16 mouse cellular contexts compared by ENCODE assay signal in genomic region chr9:58584323-58584722, GRCm38 (mm10). TPM values are rescaled to one million over a fixed set of nuclear protein-coding genes. Genes with fewer than 3 reads are reported as not detected.
DNase-seq lines count a peak whose midpoint lies in the region; ATAC-seq and TF ChIP-seq lines count a peak whose summit lies in the region.
"Had no signal": no experiment of that assay in that cellular context is flagged by ENCODE, and none has a peak within 500 bp of the region (broad histone marks: within the 10 kb centered on the region; RNA-seq: fewer than 3 reads in every experiment).

No protein-coding gene starts in this region.

- no peaks in the 10 kb centered on the region for H3K9me3 ChIP-seq in forebrain, postnatal 0 days (ENCODE audit: low read length)
- no peaks in the 10 kb centered on the region for H3K9me3 ChIP-seq in forebrain, embryonic 12.5 days
- H3K9me3 ChIP-seq in liver, embryonic 11.5 days (ENCODE audit: control insufficient read depth, low read length): no peaks in the 10 kb centered on the region
- no peaks in the 10 kb centered on the region for H3K9me3 ChIP-seq in liver, postnatal 0 days (ENCODE audit: low read length)
- H3K9me3 ChIP-seq: G1E; limb, embryonic 13.5 days had no signal

- DNase-seq in forebrain, postnatal 0 days: no peak
- DNase-seq in liver, embryonic 11.5 days (ENCODE audit: low spot score): no peak
- DNase-seq in liver (no peak), adipocyte (ENCODE audit: low spot score) (no peak)
- peak; percentile 13 for DNase-seq in c-Kit-positive CD71-positive TER-119-positive erythroid progenitor cells, embryonic 14.5 days (ENCODE audit: low spot score)
- no peak for DNase-seq in liver, postnatal 0 days
- DNase-seq: cerebellum, adult 8-10 months; gastrocnemius, postnatal 10 days; kidney, postnatal 25 days; layer of hippocampus, postnatal 36 days; thymus, adult 18-20 months had no signal

- WGBS in forebrain, postnatal 0 days: 70% methylated on average over 1 of the region's 1 CpGs
- WGBS in forebrain, embryonic 12.5 days: 88% methylated on average over 1 of the region's 1 CpGs
- 89% methylated on average over 1 of the region's 1 CpGs for WGBS in liver, embryonic 11.5 days
- 83% methylated on average over 1 of the region's 1 CpGs for WGBS in liver, postnatal 0 days (ENCODE audit: insufficient replicate concordance)

- no peak overlapping the region for H3K9ac ChIP-seq in forebrain, postnatal 0 days
- no peak overlapping the region for H3K9ac ChIP-seq in forebrain, embryonic 12.5 days
- no peak overlapping the region for H3K9ac ChIP-seq in liver, embryonic 11.5 days (ENCODE audit: low read depth, low read length)
- H3K9ac ChIP-seq in liver, postnatal 0 days (replicated peaks): no peak overlapping the region

- no peak for TF ChIP-seq CTCF in forebrain, postnatal 0 days (IDR thresholded peaks at IDR 0.05; ENCODE audit: low read depth)
- TF ChIP-seq CTCF in liver, postnatal 0 days (IDR thresholded peaks at IDR 0.05; ENCODE audit: low read depth): no peak

- H3K27me3 ChIP-seq in forebrain, postnatal 0 days (ENCODE audit: insufficient read depth, low read length): no peaks in the 10 kb centered on the region
- H3K27me3 ChIP-seq in forebrain, embryonic 12.5 days: no peaks in the 10 kb centered on the region
- no peaks in the 10 kb centered on the region for H3K27me3 ChIP-seq in liver, embryonic 11.5 days (replicated peaks; ENCODE audit: control insufficient read depth, insufficient read depth, low read length)
- H3K27me3 ChIP-seq in liver, postnatal 0 days (ENCODE audit: insufficient read depth, low read length): no peaks in the 10 kb centered on the region
- H3K27me3 ChIP-seq: limb, embryonic 13.5 days had no signal

- ATAC-seq in forebrain, postnatal 0 days: no peak
- no peak for ATAC-seq in forebrain, embryonic 12.5 days (ENCODE audit: low FRiP score)
- no peak for ATAC-seq in liver, embryonic 11.5 days (replicated peaks; ENCODE audit: low FRiP score)
- no peak for ATAC-seq in liver, postnatal 0 days
- no peak for ATAC-seq in frontal cortex, adult (ENCODE audit: low TSS enrichment)
- ATAC-seq: intestine, embryonic 16.5 days had no signal

- H3K27ac ChIP-seq in forebrain, postnatal 0 days (ENCODE audit: low read depth, low read length): no peak overlapping the region
- H3K27ac ChIP-seq in forebrain, embryonic 12.5 days: no peak overlapping the region
- H3K27ac ChIP-seq in liver, embryonic 11.5 days (ENCODE audit: low read depth, low read length): no peak overlapping the region
- no peak overlapping the region for H3K27ac ChIP-seq in liver, postnatal 0 days (ENCODE audit: low read depth)
- H3K27ac ChIP-seq: limb, embryonic 13.5 days had no signal

- TF ChIP-seq EP300 in liver, postnatal 0 days (IDR thresholded peaks at IDR 0.05; ENCODE audit: low read depth): no peak

- H3K4me3 ChIP-seq in forebrain, postnatal 0 days (ENCODE audit: low read depth, low read length): peak overlapping the region; percentile 99; the same call in 1 of the 2 replicates
- H3K4me3 ChIP-seq in forebrain, embryonic 12.5 days (replicated peaks): no peak overlapping the region
- H3K4me3 ChIP-seq in liver, embryonic 11.5 days (ENCODE audit: low read depth, low read length): no peak overlapping the region
- H3K4me3 ChIP-seq in liver, postnatal 0 days (ENCODE audit: low read depth, low read length): peak overlapping the region; percentile 92; the same call in 1 of the 2 replicates

- H3K4me1 ChIP-seq in forebrain, postnatal 0 days (ENCODE audit: insufficient read depth): peaks cover 6% of the 10 kb centered on the region; the same call in 1 of the 2 replicates
- peaks cover 10% of the 10 kb centered on the region for H3K4me1 ChIP-seq in forebrain, embryonic 12.5 days
- H3K4me1 ChIP-seq in liver, embryonic 11.5 days (replicated peaks; ENCODE audit: control insufficient read depth, insufficient read depth, low read length): peaks cover 9% of the 10 kb centered on the region
- H3K4me1 ChIP-seq in liver, postnatal 0 days (ENCODE audit: insufficient read depth): peaks cover 14% of the 10 kb centered on the region

- H3K4me2 ChIP-seq in forebrain, postnatal 0 days (ENCODE audit: low read depth): 0 out of 2 replicates have a peak overlapping the region, but pooled peaks have one; percentile 77
- no peak overlapping the region for H3K4me2 ChIP-seq in forebrain, embryonic 12.5 days
- H3K4me2 ChIP-seq in liver, embryonic 11.5 days: peak overlapping the region; percentile 44
- H3K4me2 ChIP-seq in liver, postnatal 0 days (ENCODE audit: low read depth, low read length): peak overlapping the region; percentile 92

- no peaks in the 10 kb centered on the region for H3K36me3 ChIP-seq in forebrain, postnatal 0 days (ENCODE audit: insufficient read depth)
- no peaks in the 10 kb centered on the region for H3K36me3 ChIP-seq in forebrain, embryonic 12.5 days (replicated peaks)
- H3K36me3 ChIP-seq in liver, embryonic 11.5 days (ENCODE audit: control insufficient read depth, insufficient read depth, low read length): no peaks in the 10 kb centered on the region
- no peaks in the 10 kb centered on the region for H3K36me3 ChIP-seq in liver, postnatal 0 days (replicated peaks; ENCODE audit: insufficient read depth, low read length)
- H3K36me3 ChIP-seq: limb, embryonic 13.5 days had no signal

RNA-seq across cellular contexts. Expression of gene Nptn, which starts 2.3 kb away (rescaled TPM):
- total RNA-seq in forebrain, postnatal 0 days (2014; rRNA removed): 275 and 298 TPM in 2 replicates
- 231 and 236 TPM in 2 replicates for polyA plus RNA-seq in forebrain, postnatal 0 days (2015; fragmentation: Nextera tagmentation; extraction: Ambion mirVana)
- 69.6 and 71.6 TPM in 2 replicates for polyA plus RNA-seq in forebrain, embryonic 12.5 days (2016; fragmentation: Nextera tagmentation; extraction: Ambion mirVana)
- polyA plus RNA-seq in liver, embryonic 11.5 days (2014; fragmentation: Nextera tagmentation; extraction: Ambion mirVana): 113 and 114 TPM in 2 replicates
- 66.3 and 73.8 TPM in 2 replicates for polyA plus RNA-seq in liver, postnatal 0 days (2015; fragmentation: Nextera tagmentation; extraction: Ambion mirVana)

RNA-seq across cellular contexts. Expression of gene Cd276, which starts 29.1 kb away (rescaled TPM):
- total RNA-seq in forebrain, postnatal 0 days (2014; rRNA removed): 21.1 and 26.0 TPM in 2 replicates
- polyA plus RNA-seq in forebrain, postnatal 0 days (2015; fragmentation: Nextera tagmentation; extraction: Ambion mirVana): 23.7 and 26.2 TPM in 2 replicates
- polyA plus RNA-seq in forebrain, embryonic 12.5 days (2016; fragmentation: Nextera tagmentation; extraction: Ambion mirVana): 32.2 and 35.9 TPM in 2 replicates
- polyA plus RNA-seq in liver, embryonic 11.5 days (2014; fragmentation: Nextera tagmentation; extraction: Ambion mirVana): 14.9 and 17.8 TPM in 2 replicates
- polyA plus RNA-seq in liver, postnatal 0 days (2015; fragmentation: Nextera tagmentation; extraction: Ambion mirVana): 1.4 and 1.5 TPM in 2 replicates

Comparison
In these comparisons a context has a peak if more than half of its experiments do, and no peak if none do; other contexts are left out.
1. H3K4me3 ChIP-seq: peak in forebrain, postnatal 0 days (single experiment) and liver, postnatal 0 days (single experiment); none in forebrain, embryonic 12.5 days (single experiment) and liver, embryonic 11.5 days (single experiment).